In the genomic region with DNA sequence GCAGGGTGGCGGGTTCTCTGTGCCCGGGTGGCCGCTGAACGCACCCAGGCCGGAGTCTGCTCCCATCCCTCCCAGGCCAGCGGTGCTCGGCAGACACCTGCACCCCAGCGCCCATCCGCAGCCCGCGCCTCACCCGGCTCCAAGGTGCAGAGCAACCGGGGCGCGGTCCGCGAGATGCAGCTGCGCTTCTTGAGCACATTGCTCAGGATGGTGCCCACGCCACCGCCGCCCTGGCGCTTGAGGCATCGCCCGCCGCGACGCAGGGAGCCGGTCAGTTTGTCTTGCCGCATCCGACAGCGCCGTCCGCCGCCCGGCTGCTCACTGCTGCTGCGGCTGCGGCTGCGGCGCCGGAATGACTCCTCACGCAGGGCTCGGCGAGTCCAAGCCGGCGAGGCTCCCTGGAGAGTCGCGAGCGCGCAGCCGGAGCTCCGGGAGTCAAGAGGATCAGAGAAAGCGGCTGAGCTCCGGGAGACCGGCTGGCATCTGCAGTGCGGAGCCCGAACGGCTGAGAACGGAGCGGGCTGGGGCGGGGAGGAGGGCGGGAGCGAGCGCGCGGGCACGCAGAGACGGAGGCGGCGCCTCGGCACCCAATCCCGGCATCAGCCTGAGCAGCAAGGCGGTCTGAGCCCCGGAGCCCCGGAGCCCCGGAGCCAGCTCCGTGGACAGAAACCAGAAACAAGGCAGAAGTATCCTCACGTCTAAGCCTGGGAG, we compare ENCODE assay signal across 8 mouse cellular contexts. TPM values are rescaled to one million over a fixed set of nuclear protein-coding genes. Genes with fewer than 3 reads are reported as not detected.
DNase-seq lines count a peak whose midpoint lies in the region; ATAC-seq and TF ChIP-seq lines count a peak whose summit lies in the region.

No protein-coding gene starts in this region.

- DNase-seq in B cell, adult 2 months: peak; percentile 36 to 49
- DNase-seq in adrenal gland, postnatal 36 days: peak; percentile 79 to 84
- peak; percentile 37 for DNase-seq in kidney, postnatal 0 days (ENCODE audit: low spot score)
- DNase-seq in liver, adult 2 months (ENCODE audit: extremely low read depth, low read depth, low spot score): peak; percentile 20

- peak; percentile 76 for ATAC-seq in embryonic facial prominence, embryonic 13.5 days (ENCODE audit: insufficient number of reproducible peaks, insufficient read depth, low FRiP score, low TSS enrichment, low read depth)
- ATAC-seq in heart, embryonic 13.5 days (ENCODE audit: extremely low read depth, insufficient number of reproducible peaks, low FRiP score, low TSS enrichment): peak; percentile 70
- ATAC-seq in kidney, postnatal 0 days (replicated peaks; ENCODE audit: low FRiP score, low read depth): peak; percentile 54; the same call in 1 of the 2 replicates
- ATAC-seq in midbrain, embryonic 15.5 days (replicated peaks): peak; percentile 93
- peak; percentile 82 for ATAC-seq in stomach, embryonic 14.5 days (ENCODE audit: insufficient number of reproducible peaks, insufficient read depth, low FRiP score, low read depth)

- H3K9ac ChIP-seq in embryonic facial prominence, embryonic 13.5 days: peak overlapping the region; percentile 74
- H3K9ac ChIP-seq in heart, embryonic 13.5 days: peak overlapping the region; percentile 74
- H3K9ac ChIP-seq in kidney, postnatal 0 days (ENCODE audit: low read depth, low read length): 0 out of 2 replicates have a peak overlapping the region, but pooled peaks have one; percentile 25
- peak overlapping the region; percentile 66 for H3K9ac ChIP-seq in liver, adult 2 months (ENCODE audit: low read depth, low read length)
- H3K9ac ChIP-seq in midbrain, embryonic 15.5 days: peak overlapping the region; percentile 83
- H3K9ac ChIP-seq in stomach, embryonic 14.5 days (replicated peaks; ENCODE audit: low read depth, low read length): peak overlapping the region; percentile 43

- peaks cover 58% of the 10 kb centered on the region for H3K27me3 ChIP-seq in embryonic facial prominence, embryonic 13.5 days
- peaks cover 79% of the 10 kb centered on the region for H3K27me3 ChIP-seq in heart, embryonic 13.5 days (replicated peaks)
- H3K27me3 ChIP-seq in kidney, postnatal 0 days (ENCODE audit: insufficient read depth, low read length): peaks cover 25% of the 10 kb centered on the region
- no peaks in the 10 kb centered on the region for H3K27me3 ChIP-seq in liver, adult 2 months (ENCODE audit: control insufficient read depth, insufficient read depth, low read length)
- H3K27me3 ChIP-seq in midbrain, embryonic 15.5 days (replicated peaks): peaks cover 5% of the 10 kb centered on the region; the same call in 1 of the 2 replicates
- H3K27me3 ChIP-seq in stomach, embryonic 14.5 days (ENCODE audit: control insufficient read depth, insufficient read depth, low read length): peaks cover 10% of the 10 kb centered on the region; the same call in 1 of the 2 replicates

- H3K27ac ChIP-seq in embryonic facial prominence, embryonic 13.5 days: peak overlapping the region; percentile 40; the same call in 1 of the 2 replicates
- no peak overlapping the region for H3K27ac ChIP-seq in heart, embryonic 13.5 days (replicated peaks)
- no peak overlapping the region for H3K27ac ChIP-seq in kidney, postnatal 0 days
- H3K27ac ChIP-seq in liver, adult 2 months (replicated peaks; ENCODE audit: insufficient read depth, low read depth, low read length): no peak overlapping the region
- H3K27ac ChIP-seq in midbrain, embryonic 15.5 days: peak overlapping the region; percentile 93
- H3K27ac ChIP-seq in stomach, embryonic 14.5 days (ENCODE audit: low read length): no peak overlapping the region

- H3K36me3 ChIP-seq in embryonic facial prominence, embryonic 13.5 days: no peaks in the 10 kb centered on the region
- H3K36me3 ChIP-seq in heart, embryonic 13.5 days: no peaks in the 10 kb centered on the region
- no peaks in the 10 kb centered on the region for H3K36me3 ChIP-seq in kidney, postnatal 0 days (ENCODE audit: insufficient read depth, low read length)
- no peaks in the 10 kb centered on the region for H3K36me3 ChIP-seq in liver, adult 2 months (ENCODE audit: control insufficient read depth, insufficient read depth, low read length)
- no peaks in the 10 kb centered on the region; the same call in 1 of the 2 replicates for H3K36me3 ChIP-seq in midbrain, embryonic 15.5 days (replicated peaks)
- H3K36me3 ChIP-seq in stomach, embryonic 14.5 days (ENCODE audit: control insufficient read depth, insufficient read depth, low read length): no peaks in the 10 kb centered on the region

- peak overlapping the region; percentile 100 for H3K4me2 ChIP-seq in embryonic facial prominence, embryonic 13.5 days
- peak overlapping the region; percentile 95 for H3K4me2 ChIP-seq in heart, embryonic 13.5 days
- peak overlapping the region; percentile 95 for H3K4me2 ChIP-seq in kidney, postnatal 0 days (ENCODE audit: low read length)
- peak overlapping the region; percentile 81 for H3K4me2 ChIP-seq in midbrain, embryonic 15.5 days
- peak overlapping the region; percentile 94 for H3K4me2 ChIP-seq in stomach, embryonic 14.5 days (replicated peaks; ENCODE audit: low read depth, low read length)

- H3K4me1 ChIP-seq in embryonic facial prominence, embryonic 13.5 days: peaks cover 28% of the 10 kb centered on the region
- peaks cover 23% of the 10 kb centered on the region for H3K4me1 ChIP-seq in heart, embryonic 13.5 days
- peaks cover 11% of the 10 kb centered on the region for H3K4me1 ChIP-seq in kidney, postnatal 0 days (replicated peaks; ENCODE audit: insufficient read depth, low read length)
- H3K4me1 ChIP-seq in liver, adult 2 months (ENCODE audit: control insufficient read depth, insufficient read depth, low read length): 0 out of 2 replicates have a peak, but pooled peaks cover 4% of the 10 kb centered on the region
- peaks cover 27% of the 10 kb centered on the region for H3K4me1 ChIP-seq in midbrain, embryonic 15.5 days
- H3K4me1 ChIP-seq in stomach, embryonic 14.5 days (ENCODE audit: control insufficient read depth, insufficient read depth, low read length): peaks cover 15% of the 10 kb centered on the region

- peak overlapping the region; percentile 72 for H3K4me3 ChIP-seq in embryonic facial prominence, embryonic 13.5 days
- H3K4me3 ChIP-seq in heart, embryonic 13.5 days: peak overlapping the region; percentile 63
- H3K4me3 ChIP-seq in kidney, postnatal 0 days (replicated peaks; ENCODE audit: low read depth, low read length): peak overlapping the region; percentile 54
- H3K4me3 ChIP-seq in liver, adult 2 months (ENCODE audit: insufficient read depth, low read depth, low read length): peak overlapping the region; percentile 64
- H3K4me3 ChIP-seq in midbrain, embryonic 15.5 days: peak overlapping the region; percentile 70
- H3K4me3 ChIP-seq in stomach, embryonic 14.5 days (ENCODE audit: low read depth, low read length): peak overlapping the region; percentile 61

- under 1% methylated on average over 77 of the region's 77 CpGs for WGBS in embryonic facial prominence, embryonic 13.5 days
- under 1% methylated on average over 75 of the region's 77 CpGs for WGBS in heart, embryonic 13.5 days
- WGBS in kidney, postnatal 0 days: under 1% methylated on average over 77 of the region's 77 CpGs
- under 1% methylated on average over 77 of the region's 77 CpGs for WGBS in liver, adult 2 months
- WGBS in midbrain, embryonic 15.5 days: under 1% methylated on average over 74 of the region's 77 CpGs
- under 1% methylated on average over 75 of the region's 77 CpGs for WGBS in stomach, embryonic 14.5 days

- H3K9me3 ChIP-seq in embryonic facial prominence, embryonic 13.5 days: no peaks in the 10 kb centered on the region
- H3K9me3 ChIP-seq in heart, embryonic 13.5 days: no peaks in the 10 kb centered on the region
- H3K9me3 ChIP-seq in kidney, postnatal 0 days (replicated peaks; ENCODE audit: low read length): no peaks in the 10 kb centered on the region
- no peaks in the 10 kb centered on the region for H3K9me3 ChIP-seq in midbrain, embryonic 15.5 days
- no peaks in the 10 kb centered on the region for H3K9me3 ChIP-seq in stomach, embryonic 14.5 days (ENCODE audit: control insufficient read depth, low read depth, low read length)

- 0 out of 2 replicates have a peak, but pooled peaks have one; percentile 18 for TF ChIP-seq POLR2A in liver, adult 2 months (IDR thresholded peaks at IDR 0.05; ENCODE audit: extremely low read depth, insufficient read depth, low read length)

- no peaks in the 10 kb centered on the region for H3K79me2 ChIP-seq in liver, adult 2 months (ENCODE audit: control insufficient read depth, insufficient read depth, low read length)

- TF ChIP-seq CTCF in kidney, postnatal 0 days (IDR thresholded peaks at IDR 0.05; ENCODE audit: low read depth): no peak
- no peak for TF ChIP-seq CTCF in liver, adult 2 months (IDR thresholded peaks at IDR 0.05; ENCODE audit: low read depth, low read length)

RNA-seq across cellular contexts. Expression of a gene that starts 40.4 kb away (rescaled TPM):
- 10 to 100 TPM in 1 of 2 experiments, 1 to 10 TPM in 1; 3.1 to 10.6 TPM for total RNA-seq in adrenal gland, postnatal 36 days (2021)
- polyA plus RNA-seq in embryonic facial prominence, embryonic 13.5 days (2015; fragmentation: Nextera tagmentation; extraction: Ambion mirVana): 1.6 and 2.1 TPM in 2 replicates
- 1.2 and 1.7 TPM in 2 replicates for polyA plus RNA-seq in heart, embryonic 13.5 days (2015; fragmentation: Nextera tagmentation; extraction: Ambion mirVana)
- 0.52 and 0.53 TPM in 2 replicates for polyA plus RNA-seq in kidney, postnatal 0 days (2015; fragmentation: Nextera tagmentation; extraction: Ambion mirVana)
- 8.4 and 10.7 TPM in 2 replicates for total RNA-seq in liver, adult 2 months (2014; rRNA removed)
- polyA plus RNA-seq in liver, adult 2 months (2012; rRNA removed): 0.81 and 2.6 TPM in 2 replicates
- 12.7 and 14.1 TPM in 2 replicates for polyA plus RNA-seq in midbrain, embryonic 15.5 days (2015; fragmentation: Nextera tagmentation; extraction: Ambion mirVana)
- 6.1 and 10.5 TPM in 2 replicates for polyA plus RNA-seq in stomach, embryonic 14.5 days (2014; fragmentation: Nextera tagmentation; extraction: Ambion mirVana)

RNA-seq across cellular contexts. Expression of a gene that starts 54.2 kb away (rescaled TPM):
- total RNA-seq in adrenal gland, postnatal 36 days (2021): 100 to 1,000 TPM; 159 to 213 TPM
- polyA plus RNA-seq in embryonic facial prominence, embryonic 13.5 days (2015; fragmentation: Nextera tagmentation; extraction: Ambion mirVana): 48.5 and 49.5 TPM in 2 replicates
- 29.9 and 30.4 TPM in 2 replicates for polyA plus RNA-seq in heart, embryonic 13.5 days (2015; fragmentation: Nextera tagmentation; extraction: Ambion mirVana)
- polyA plus RNA-seq in kidney, postnatal 0 days (2015; fragmentation: Nextera tagmentation; extraction: Ambion mirVana): 62.3 and 63.2 TPM in 2 replicates
- total RNA-seq in liver, adult 2 months (2014; rRNA removed): 84.0 and 102 TPM in 2 replicates
- polyA plus RNA-seq in liver, adult 2 months (2012; rRNA removed): 65.7 and 78.4 TPM in 2 replicates
- 38.8 and 40.7 TPM in 2 replicates for polyA plus RNA-seq in midbrain, embryonic 15.5 days (2015; fragmentation: Nextera tagmentation; extraction: Ambion mirVana)
- 52.7 and 53.7 TPM in 2 replicates for polyA plus RNA-seq in stomach, embryonic 14.5 days (2014; fragmentation: Nextera tagmentation; extraction: Ambion mirVana)

Comparison
In these comparisons a context has a peak if more than half of its experiments do, and no peak if none do; other contexts are left out.
1. DNase-seq: peak in every context shown above with its lines; median percentile 82 in adrenal gland, postnatal 36 days; 42 in B cell, adult 2 months; 37 in kidney, postnatal 0 days; 20 in liver, adult 2 months.
2. H3K27ac ChIP-seq: peak in embryonic facial prominence, embryonic 13.5 days (single experiment) and midbrain, embryonic 15.5 days (single experiment); none in heart, embryonic 13.5 days (single experiment), kidney, postnatal 0 days (single experiment), liver, adult 2 months (single experiment) and stomach, embryonic 14.5 days (single experiment).
3. H3K9ac ChIP-seq: peak in every context shown above with its lines; median percentile 83 in midbrain, embryonic 15.5 days; 74 in embryonic facial prominence, embryonic 13.5 days; 74 in heart, embryonic 13.5 days; 66 in liver, adult 2 months; 43 in stomach, embryonic 14.5 days; 25 in kidney, postnatal 0 days.
4. Peak in every context shown above with its lines, with median percentiles within 50 percentile points of each other: ATAC-seq, H3K4me2 ChIP-seq and H3K4me3 ChIP-seq.